Mouse (Mus musculus): ENCODE results near the gene Tap1. TPM values are rescaled to one million over a fixed set of nuclear protein-coding genes. Genes with fewer than 3 reads are reported as not detected.

Gene Tap1
- total and polyA plus RNA-seq, 2 experiments from 2014 or later: 8.0 to 14.0 TPM

- Histone ChIP-seq H3K36me3 (ENCODE audit: insufficient read depth, low read length) (no peaks in the 10 kb centered on the region), H3K4me3 (ENCODE audit: low read length) (peak within 1 kb of the TSS; percentile 44), H3K4me1 (ENCODE audit: insufficient read depth, low read length) (peaks cover 5% of the 10 kb centered on the region; the same call in 1 of the 2 replicates), H3K9me3 (ENCODE audit: low read length) (no peaks in the 10 kb centered on the region), H3K27ac (no peak within 1 kb of the TSS), H3K4me2 (ENCODE audit: low read depth, low read length) (peak within 1 kb of the TSS; percentile 75), H3K27me3 (ENCODE audit: insufficient read depth, low read length) (peaks cover 26% of the 10 kb centered on the region), H3K9ac (replicated peaks; ENCODE audit: low read length) (peak within 1 kb of the TSS; percentile 35; the same call in 1 of the 2 replicates)
- ATAC-seq: peak; percentile 89
- 6% methylated on average over 41 of the region's 41 CpGs for WGBS
- DNase-seq (ENCODE audit: low spot score): peak; percentile 94
- TF ChIP-seq CTCF (IDR thresholded peaks at IDR 0.05; ENCODE audit: low read depth): no peak
These were observed 9.9 kb downstream of the Tap1 start, which contains the start of gene Psmb8 for GRCm38 (mm10) chr17:34196941-34197894. TSS of gene Psmb8 (plus strand) at chr17:34197721.

- Histone ChIP-seq H3K4me2 (ENCODE audit: low read depth, low read length) (peak overlapping the region; percentile 75), H3K9ac (replicated peaks; ENCODE audit: low read length) (0 out of 2 replicates have a peak overlapping the region, but pooled peaks have one; percentile 35), H3K4me3 (ENCODE audit: low read length) (peak overlapping the region; percentile 44), H3K4me1 (ENCODE audit: insufficient read depth, low read length) (peaks cover 5% of the 10 kb centered on the region; the same call in 1 of the 2 replicates), H3K36me3 (ENCODE audit: insufficient read depth, low read length) (no peaks in the 10 kb centered on the region), H3K27me3 (ENCODE audit: insufficient read depth, low read length) (peaks cover 24% of the 10 kb centered on the region), H3K9me3 (ENCODE audit: low read length) (no peaks in the 10 kb centered on the region), H3K27ac (no peak overlapping the region)
- DNase-seq (ENCODE audit: low spot score) (peak; percentile 16), ATAC-seq (peak; percentile 28; the same call in 1 of the 2 replicates)
- TF ChIP-seq CTCF (IDR thresholded peaks at IDR 0.05; ENCODE audit: low read depth): no peak
- 2% methylated on average over 32 of the region's 32 CpGs for WGBS
These were observed 10.7 kb downstream of the Tap1 start for GRCm38 (mm10) chr17:34197904-34198520.

- no peak for TF ChIP-seq CTCF (IDR thresholded peaks at IDR 0.05; ENCODE audit: low read depth)
- H3K4me1 ChIP-seq (ENCODE audit: insufficient read depth, low read length): peaks cover 5% of the 10 kb centered on the region; the same call in 1 of the 2 replicates
- H3K36me3 ChIP-seq (ENCODE audit: insufficient read depth, low read length): no peaks in the 10 kb centered on the region
- WGBS: 9% methylated on average over 11 of the region's 11 CpGs
- no peak overlapping the region for H3K27ac ChIP-seq
- DNase-seq (ENCODE audit: low spot score) (no peak), ATAC-seq (no peak)
- peak overlapping the region; percentile 75 for H3K4me2 ChIP-seq (ENCODE audit: low read depth, low read length)
- H3K9ac ChIP-seq (replicated peaks; ENCODE audit: low read length): 0 out of 2 replicates have a peak overlapping the region, but pooled peaks have one; percentile 35
- peak overlapping the region; percentile 44 for H3K4me3 ChIP-seq (ENCODE audit: low read length)
- peaks cover 24% of the 10 kb centered on the region for H3K27me3 ChIP-seq (ENCODE audit: insufficient read depth, low read length)
- H3K9me3 ChIP-seq (ENCODE audit: low read length): no peaks in the 10 kb centered on the region
These were observed 11.2 kb downstream of the Tap1 start for GRCm38 (mm10) chr17:34198521-34198912.

GRCm38 (mm10) chr17:34199050-34199619 is 11.8 kb downstream of the Tap1 start:
- Histone ChIP-seq H3K36me3 (ENCODE audit: insufficient read depth, low read length) (no peaks in the 10 kb centered on the region), H3K27ac (no peak overlapping the region), H3K4me1 (ENCODE audit: insufficient read depth, low read length) (peaks cover 5% of the 10 kb centered on the region; the same call in 1 of the 2 replicates), H3K9me3 (ENCODE audit: low read length) (no peaks in the 10 kb centered on the region), H3K9ac (replicated peaks; ENCODE audit: low read length) (no peak overlapping the region), H3K27me3 (ENCODE audit: insufficient read depth, low read length) (peaks cover 22% of the 10 kb centered on the region), H3K4me3 (ENCODE audit: low read length) (no peak overlapping the region), H3K4me2 (ENCODE audit: low read depth, low read length) (no peak overlapping the region)
- ATAC-seq (no peak), DNase-seq (ENCODE audit: low spot score) (no peak)
- WGBS: 71% methylated on average over 12 of the region's 12 CpGs
- TF ChIP-seq CTCF (IDR thresholded peaks at IDR 0.05; ENCODE audit: low read depth): no peak

GRCm38 (mm10) chr17:34200047-34200446 is 12.7 kb downstream of the Tap1 start:
- DNase-seq (ENCODE audit: low spot score): no peak
- Histone ChIP-seq H3K4me2 (ENCODE audit: low read depth, low read length) (no peak overlapping the region), H3K27ac (no peak overlapping the region), H3K4me3 (ENCODE audit: low read length) (no peak overlapping the region), H3K9ac (replicated peaks; ENCODE audit: low read length) (no peak overlapping the region), H3K36me3 (ENCODE audit: insufficient read depth, low read length) (no peaks in the 10 kb centered on the region), H3K9me3 (ENCODE audit: low read length) (no peaks in the 10 kb centered on the region), H3K27me3 (ENCODE audit: insufficient read depth, low read length) (peaks cover 19% of the 10 kb centered on the region), H3K4me1 (ENCODE audit: insufficient read depth, low read length) (peaks cover 5% of the 10 kb centered on the region; the same call in 1 of the 2 replicates)
- TF ChIP-seq CTCF (IDR thresholded peaks at IDR 0.05; ENCODE audit: low read depth): no peak
- 88% methylated on average over 10 of the region's 10 CpGs for WGBS
- ATAC-seq: no peak

GRCm38 (mm10) chr17:34200772-34201505 is 13.6 kb downstream of the Tap1 start:
- peaks cover 24% of the 10 kb centered on the region for H3K27me3 ChIP-seq (ENCODE audit: insufficient read depth, low read length)

More at GRCm38 (mm10) chr17:34200772-34201505, 13.6 kb downstream of the Tap1 start:
- DNase-seq (ENCODE audit: low spot score) (no peak), ATAC-seq (no peak)
- no peak overlapping the region for H3K9ac ChIP-seq (replicated peaks; ENCODE audit: low read length)
- TF ChIP-seq CTCF (IDR thresholded peaks at IDR 0.05; ENCODE audit: low read depth): no peak
- H3K4me2 ChIP-seq (ENCODE audit: low read depth, low read length): no peak overlapping the region
- 87% methylated on average over 16 of the region's 16 CpGs for WGBS
- no peaks in the 10 kb centered on the region for H3K36me3 ChIP-seq (ENCODE audit: insufficient read depth, low read length)
- H3K9me3 ChIP-seq (ENCODE audit: low read length): no peaks in the 10 kb centered on the region
- H3K27ac ChIP-seq: no peak overlapping the region
- peaks cover 5% of the 10 kb centered on the region; the same call in 1 of the 2 replicates for H3K4me1 ChIP-seq (ENCODE audit: insufficient read depth, low read length)
- H3K4me3 ChIP-seq (ENCODE audit: low read length): no peak overlapping the region
